Mouse (Mus musculus) brain, adult 2 months (tissue): ENCODE data around the gene Kcnj4.
"Not testable (repeated sequence)": the region's sequence is repeated elsewhere in the genome, so short reads cannot be mapped to it uniquely, and the experiment has no call there.

ENCODE experiments used
- DNase-seq: peaks from one replicate; pipeline ENCODE4 v3.0.0; 2011; ENCODE audit warnings: low read depth, low spot score

Gene Kcnj4

GRCm38 (mm10) chr15:79511553-79512320, 6.7 kb upstream of the Kcnj4 start:
- peak; percentile 87 for DNase-seq

DNA sequence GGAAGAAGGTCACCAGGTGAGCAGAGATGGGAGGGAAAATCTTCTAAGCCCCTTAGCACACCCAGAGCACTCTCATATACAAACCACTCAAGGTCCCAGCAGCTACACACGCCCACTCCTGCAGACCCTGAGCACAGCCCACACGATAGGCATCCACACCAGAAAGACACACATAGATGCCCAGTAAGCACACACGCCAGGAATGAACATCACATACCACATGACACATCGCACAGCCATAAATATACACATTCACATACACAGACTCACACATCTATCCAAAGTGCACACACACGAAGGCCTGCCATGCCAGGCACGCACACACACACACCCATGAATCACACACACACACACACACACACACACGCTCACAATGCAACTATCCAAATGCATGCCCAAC, 5.4 kb upstream of the Kcnj4 start:
- no peak for DNase-seq

DNA sequence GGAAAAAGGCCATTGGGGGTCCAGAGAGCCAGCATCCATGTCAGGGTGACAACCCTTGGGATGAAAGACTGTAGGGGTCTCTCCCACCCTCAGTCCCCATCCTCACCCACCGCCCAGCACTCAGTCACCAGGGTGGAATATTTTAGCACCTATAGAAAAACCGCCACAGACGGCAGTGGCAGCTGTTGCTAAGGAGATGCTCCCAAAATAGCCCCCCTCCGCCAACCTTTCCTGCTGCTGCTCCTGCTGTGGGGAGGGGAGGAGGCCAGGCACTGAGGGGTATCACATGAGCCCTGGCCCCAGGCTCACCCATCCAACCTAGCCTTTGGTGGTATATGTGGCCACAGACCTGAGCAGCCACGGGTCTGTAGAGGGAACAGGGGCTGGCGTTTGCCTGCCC, 5.0 kb upstream of the Kcnj4 start:
- peak; percentile 86 for DNase-seq

- DNase-seq = peak; percentile 78
These were observed 2.2 kb upstream of the Kcnj4 start for GRCm38 (mm10) chr15:79507055-79507828.

GRCm38 (mm10) chr15:79506460-79506859, 1.4 kb upstream of the Kcnj4 start:
- no peak for DNase-seq

DNA sequence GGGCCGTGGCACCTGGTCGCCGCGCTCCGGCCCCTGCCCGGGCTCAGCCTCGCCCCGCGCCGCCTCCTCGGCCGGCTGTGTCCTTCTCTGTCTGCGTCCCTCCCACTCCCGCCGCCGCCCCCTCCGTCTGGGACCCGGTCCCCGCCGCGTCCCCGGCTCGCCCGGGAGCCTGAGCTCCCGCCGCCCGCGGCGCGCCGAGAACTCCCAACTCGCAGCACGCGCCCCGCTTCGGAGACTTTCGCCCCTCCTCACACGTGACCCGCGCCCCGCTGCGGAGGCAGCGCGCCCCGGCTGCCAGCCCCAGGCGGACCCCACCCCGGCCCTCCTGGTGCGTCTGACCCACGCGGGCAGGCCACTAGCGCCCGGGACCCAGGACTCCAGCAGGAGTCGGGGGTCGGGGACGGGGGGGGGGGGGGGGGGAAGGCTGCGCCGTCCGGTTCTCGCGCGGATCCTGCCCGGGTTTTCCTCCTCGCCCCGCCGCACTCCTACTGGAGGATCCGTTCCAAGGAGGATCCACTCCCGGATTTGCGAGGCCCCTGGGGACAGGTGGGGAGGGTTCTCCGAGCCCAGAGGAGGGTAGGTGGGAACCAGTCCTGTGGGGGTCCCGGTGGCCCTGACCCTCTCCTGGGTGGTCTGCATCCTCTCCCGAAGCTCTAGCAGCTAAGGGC, 709 bp upstream of the Kcnj4 start:
- peak; percentile 84 for DNase-seq

- DNase-seq = no peak
These were observed 1.6 kb downstream of the Kcnj4 start for GRCm38 (mm10) chr15:79503438-79503837.

GRCm38 (mm10) chr15:79502891-79503341, 2.1 kb downstream of the Kcnj4 start:
- peak; percentile 89 for DNase-seq

- DNase-seq = peak; percentile 85
These were observed 4.9 kb downstream of the Kcnj4 start for GRCm38 (mm10) chr15:79500110-79500509.

- peak; percentile 82 for DNase-seq
These were observed 11.5 kb downstream of the Kcnj4 start for GRCm38 (mm10) chr15:79493527-79493926.

DNA sequence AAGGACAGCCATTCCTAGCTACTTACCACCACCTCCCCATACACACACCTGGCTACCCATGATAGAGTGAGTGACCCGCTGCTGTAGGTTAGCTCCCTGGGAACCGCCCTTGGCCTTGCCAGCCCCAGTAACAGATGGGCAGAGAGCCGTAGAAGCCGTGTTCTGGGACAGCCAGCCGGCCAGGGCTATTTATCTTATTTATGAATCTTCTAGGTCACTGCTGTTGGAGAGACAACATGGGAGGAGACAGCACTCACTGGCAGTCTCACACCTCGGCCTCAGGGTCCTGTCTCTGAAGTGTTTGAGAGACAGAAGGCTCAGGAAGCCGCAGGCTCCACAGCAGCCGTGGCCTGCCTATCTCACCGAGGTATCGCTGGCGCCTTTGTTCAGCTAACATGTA, 15.6 kb downstream of the Kcnj4 start:
- no peak for DNase-seq

- DNase-seq = peak; percentile 93
These were observed 23.8 kb downstream of the Kcnj4 start for GRCm38 (mm10) chr15:79481181-79481688.

GRCm38 (mm10) chr15:79477227-79477626, 27.8 kb downstream of the Kcnj4 start:
- no peak for DNase-seq

DNA sequence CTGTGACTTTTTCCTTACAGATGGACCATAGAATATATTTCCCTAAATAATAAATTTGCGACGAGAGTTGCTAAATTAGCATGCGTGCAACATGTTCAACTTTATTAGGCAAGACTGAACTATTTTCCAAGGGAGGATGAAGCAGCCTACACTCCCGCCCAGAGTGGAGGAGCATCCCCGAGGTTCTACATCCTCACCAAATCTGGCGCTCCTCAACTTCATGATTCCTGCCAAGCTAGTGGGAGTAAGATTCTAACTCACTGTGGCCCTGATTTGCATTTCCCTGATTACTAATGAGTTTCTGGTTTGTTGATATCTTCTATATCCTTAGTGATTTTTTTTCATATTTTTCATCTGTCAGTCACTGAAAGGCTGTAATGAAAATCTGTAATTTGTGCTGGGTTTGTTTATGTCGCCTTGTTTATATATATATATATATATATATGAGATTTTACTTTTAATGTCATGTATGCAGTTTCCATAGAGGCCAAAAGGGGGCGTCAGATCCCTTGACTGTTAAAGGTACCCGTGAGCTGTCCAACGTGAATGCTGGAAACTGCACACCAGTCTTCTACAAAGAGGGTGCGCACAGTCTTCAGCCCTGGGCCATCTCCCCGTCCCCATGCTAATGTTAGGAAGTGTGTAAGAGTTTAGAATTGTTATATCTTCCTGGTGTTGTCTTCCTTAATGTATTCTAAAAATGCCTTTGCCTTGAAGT, 31.2 kb downstream of the Kcnj4 start:
- peak; percentile 69 for DNase-seq

DNA sequence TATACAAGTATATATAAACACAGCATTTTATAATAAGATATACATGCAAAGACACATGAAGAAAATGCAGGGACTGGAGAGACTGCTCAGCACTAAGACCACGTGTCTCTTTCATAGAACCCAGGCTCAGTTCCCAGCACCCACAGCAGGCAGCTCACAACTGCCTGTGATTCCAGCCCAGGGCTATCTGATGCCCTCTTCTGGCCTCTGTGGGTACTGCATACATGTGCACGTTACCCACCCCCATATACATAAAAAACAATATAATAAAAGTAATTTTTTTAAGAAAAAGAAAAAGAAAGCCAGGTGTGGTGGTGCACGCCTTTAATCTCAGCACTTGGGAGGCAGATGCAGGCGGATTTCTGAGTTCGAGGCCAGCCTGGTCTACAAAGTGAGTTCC, 32.0 kb downstream of the Kcnj4 start:
- DNase-seq = no peak

DNA sequence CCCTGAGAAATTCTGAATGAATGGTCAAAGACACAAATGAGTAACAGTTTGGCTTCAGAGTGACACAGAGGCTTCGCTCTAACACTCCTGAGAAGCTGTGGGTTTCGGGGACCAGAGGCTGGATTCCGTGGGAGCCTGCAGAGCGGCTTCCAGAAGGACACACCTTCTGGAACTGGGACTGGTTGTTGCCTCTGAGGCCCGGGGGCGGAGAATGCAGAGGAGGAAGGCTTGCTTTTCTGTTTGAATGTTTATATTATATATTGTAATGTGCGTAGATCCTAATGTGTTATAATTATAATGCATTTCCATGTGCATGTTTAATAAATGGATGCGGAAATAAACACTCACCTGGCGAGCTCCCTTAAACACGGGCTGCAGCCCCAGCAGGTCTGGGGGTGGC, 33.9 kb downstream of the Kcnj4 start:
- peak; percentile 61 for DNase-seq

DNA sequence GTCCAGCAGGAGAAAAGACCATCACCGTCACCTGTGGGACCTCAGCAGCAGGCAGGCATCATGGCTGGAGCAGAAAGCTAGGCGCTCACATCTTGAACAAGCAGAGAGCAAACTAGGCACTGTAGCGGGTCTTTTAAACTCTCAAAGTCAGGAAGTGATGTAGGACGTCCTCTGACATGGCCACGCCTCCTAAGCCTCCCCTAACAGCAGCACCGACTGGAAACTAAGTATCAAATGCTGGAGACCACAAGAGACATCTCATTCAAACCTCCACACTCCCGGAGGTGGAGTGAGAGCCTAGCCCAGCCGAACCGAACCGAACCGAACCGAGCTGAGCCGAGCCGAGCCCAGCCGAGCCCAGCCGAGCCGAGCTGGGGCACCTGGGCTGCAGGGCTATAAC, 34.5 kb downstream of the Kcnj4 start:
- peak; percentile 40 for DNase-seq

- DNase-seq = no peak
These were observed 35.5 kb downstream of the Kcnj4 start for GRCm38 (mm10) chr15:79469577-79469976.

- peak; percentile 90 for DNase-seq
These were observed 38.3 kb downstream of the Kcnj4 start for GRCm38 (mm10) chr15:79466601-79467286.

GRCm38 (mm10) chr15:79456546-79456945, 48.5 kb downstream of the Kcnj4 start:
- DNase-seq = no peak

DNA sequence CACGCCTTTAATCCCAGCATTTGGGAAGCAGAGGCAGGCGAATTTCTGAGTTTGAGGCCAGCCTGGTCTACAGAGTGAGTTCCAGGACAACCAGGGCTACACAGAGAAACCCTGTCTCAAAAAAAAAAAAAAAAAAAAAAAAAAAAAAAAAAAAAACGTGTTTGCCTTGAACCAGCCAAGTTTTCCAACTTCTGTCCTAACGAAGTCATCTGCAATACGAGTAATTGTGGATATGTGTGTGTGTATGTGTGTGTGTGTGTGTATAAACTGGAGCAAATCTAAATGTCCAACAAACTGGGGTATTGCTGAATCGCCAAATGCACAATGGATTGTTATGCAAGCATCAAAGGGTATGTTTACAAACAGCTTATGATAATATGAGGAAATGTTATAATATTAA, 48.9 kb downstream of the Kcnj4 start:
- not testable (repeated sequence) for DNase-seq
